Mouse (Mus musculus): ENCODE data around the gene Nmrk1. TPM values are rescaled to one million over a fixed set of nuclear protein-coding genes. Genes with fewer than 3 reads are reported as not detected.

Gene Nmrk1
- polyA plus RNA-seq, 1 experiment from 2014 or later, result 19.4 TPM

GRCm38 (mm10) chr19:18641001-18641400, 9.3 kb downstream of the Nmrk1 start:
- Histone ChIP-seq H3K36me3 (peaks cover 12% of the 10 kb centered on the region), H3K4me1 (peaks cover 8% of the 10 kb centered on the region; the same call in 1 of the 2 replicates), H3K9ac (no peak overlapping the region), H3K4me3 (no peak overlapping the region), H3K9me3 (no peaks in the 10 kb centered on the region), H3K27ac (0 out of 2 replicates have a peak overlapping the region, but pooled peaks have one; percentile 11), H3K27me3 (no peaks in the 10 kb centered on the region), H3K4me2 (no peak overlapping the region)
- whole genome bisulfite sequencing, result 38% methylated on average over 4 of the region's 4 CpGs
- no peak for ATAC-seq (ENCODE audit: insufficient number of reproducible peaks, insufficient read depth, low FRiP score, low TSS enrichment, low read depth)

GRCm38 (mm10) chr19:18643411-18643810, 11.7 kb downstream of the Nmrk1 start:
- H3K4me1 ChIP-seq, result peaks cover 8% of the 10 kb centered on the region; the same call in 1 of the 2 replicates
- peaks cover 13% of the 10 kb centered on the region for H3K36me3 ChIP-seq
- no peak overlapping the region for H3K9ac ChIP-seq
- no peak overlapping the region for H3K4me3 ChIP-seq
- no peak for ATAC-seq (ENCODE audit: insufficient number of reproducible peaks, insufficient read depth, low FRiP score, low TSS enrichment, low read depth)
- no peak overlapping the region for H3K27ac ChIP-seq
- H3K27me3 ChIP-seq, result no peaks in the 10 kb centered on the region
- 54% methylated on average over 4 of the region's 4 CpGs for WGBS
- no peak overlapping the region for H3K4me2 ChIP-seq
- H3K9me3 ChIP-seq, result no peaks in the 10 kb centered on the region

GRCm38 (mm10) chr19:18644084-18644483, 12.3 kb downstream of the Nmrk1 start:
- no peak for ATAC-seq (ENCODE audit: insufficient number of reproducible peaks, insufficient read depth, low FRiP score, low TSS enrichment, low read depth)
- no peak overlapping the region for H3K4me3 ChIP-seq
- 86% methylated on average over 6 of the region's 6 CpGs for WGBS

GRCm38 (mm10) chr19:18646397-18646796, 14.6 kb downstream of the Nmrk1 start:
- Histone ChIP-seq H3K9ac (no peak overlapping the region), H3K4me3 (no peak overlapping the region), H3K36me3 (peaks cover 13% of the 10 kb centered on the region), H3K27ac (no peak overlapping the region), H3K4me2 (no peak overlapping the region), H3K9me3 (no peaks in the 10 kb centered on the region), H3K4me1 (0 out of 2 replicates have a peak, but pooled peaks cover 3% of the 10 kb centered on the region), H3K27me3 (no peaks in the 10 kb centered on the region)
- WGBS, result 58% methylated on average over 3 of the region's 3 CpGs
- no peak for ATAC-seq (ENCODE audit: insufficient number of reproducible peaks, insufficient read depth, low FRiP score, low TSS enrichment, low read depth)

More at GRCm38 (mm10) chr19:18644084-18644483, 12.3 kb downstream of the Nmrk1 start:
- Histone ChIP-seq H3K4me2 (no peak overlapping the region), H3K9me3 (no peaks in the 10 kb centered on the region), H3K27ac (no peak overlapping the region), H3K36me3 (peaks cover 13% of the 10 kb centered on the region), H3K9ac (no peak overlapping the region), H3K4me1 (peaks cover 8% of the 10 kb centered on the region; the same call in 1 of the 2 replicates), H3K27me3 (no peaks in the 10 kb centered on the region)

- Histone ChIP-seq H3K9me3 (no peaks in the 10 kb centered on the region), H3K27me3 (no peaks in the 10 kb centered on the region), H3K4me1 (no peaks in the 10 kb centered on the region), H3K4me2 (no peak overlapping the region), H3K9ac (no peak overlapping the region), H3K36me3 (peaks cover 13% of the 10 kb centered on the region), H3K4me3 (no peak overlapping the region), H3K27ac (no peak overlapping the region)
- 74% methylated on average over 5 of the region's 5 CpGs for WGBS
- ATAC-seq (ENCODE audit: insufficient number of reproducible peaks, insufficient read depth, low FRiP score, low TSS enrichment, low read depth), result no peak
These were observed 15.2 kb downstream of the Nmrk1 start for GRCm38 (mm10) chr19:18646853-18647420.

GRCm38 (mm10) chr19:18647775-18648557, 16.2 kb downstream of the Nmrk1 start:
- Histone ChIP-seq H3K27ac (no peak overlapping the region), H3K9me3 (no peaks in the 10 kb centered on the region), H3K27me3 (no peaks in the 10 kb centered on the region), H3K36me3 (peaks cover 6% of the 10 kb centered on the region; the same call in 1 of the 2 replicates), H3K4me2 (no peak overlapping the region), H3K4me3 (no peak overlapping the region), H3K4me1 (no peaks in the 10 kb centered on the region), H3K9ac (no peak overlapping the region)
- no peak for ATAC-seq (ENCODE audit: insufficient number of reproducible peaks, insufficient read depth, low FRiP score, low TSS enrichment, low read depth)
- 75% methylated on average over 9 of the region's 9 CpGs for WGBS

- H3K27ac ChIP-seq, result no peak overlapping the region
- no peaks in the 10 kb centered on the region for H3K9me3 ChIP-seq
- no peaks in the 10 kb centered on the region for H3K27me3 ChIP-seq
- no peak overlapping the region for H3K4me3 ChIP-seq
- no peak for ATAC-seq (ENCODE audit: insufficient number of reproducible peaks, insufficient read depth, low FRiP score, low TSS enrichment, low read depth)
- 70% methylated on average over 6 of the region's 6 CpGs for WGBS
- H3K4me2 ChIP-seq, result no peak overlapping the region
- H3K36me3 ChIP-seq, result peaks cover 4% of the 10 kb centered on the region; the same call in 1 of the 2 replicates
- no peaks in the 10 kb centered on the region for H3K4me1 ChIP-seq
- no peak overlapping the region for H3K9ac ChIP-seq
These were observed 16.8 kb downstream of the Nmrk1 start for GRCm38 (mm10) chr19:18648558-18648945.

- 86% methylated on average over 4 of the region's 4 CpGs for WGBS
- Histone ChIP-seq H3K27ac (no peak overlapping the region), H3K9ac (no peak overlapping the region), H3K27me3 (no peaks in the 10 kb centered on the region), H3K36me3 (peaks cover 4% of the 10 kb centered on the region; the same call in 1 of the 2 replicates), H3K9me3 (no peaks in the 10 kb centered on the region), H3K4me1 (no peaks in the 10 kb centered on the region), H3K4me3 (no peak overlapping the region), H3K4me2 (no peak overlapping the region)
- ATAC-seq (ENCODE audit: insufficient number of reproducible peaks, insufficient read depth, low FRiP score, low TSS enrichment, low read depth), result no peak
These were observed 18.2 kb downstream of the Nmrk1 start for GRCm38 (mm10) chr19:18649955-18650354.

GRCm38 (mm10) chr19:18650473-18650872, 18.7 kb downstream of the Nmrk1 start:
- no peak for ATAC-seq (ENCODE audit: insufficient number of reproducible peaks, insufficient read depth, low FRiP score, low TSS enrichment, low read depth)
- H3K4me3 ChIP-seq, result no peak overlapping the region

GRCm38 (mm10) chr19:18652592-18652991, 20.8 kb downstream of the Nmrk1 start:
- Histone ChIP-seq H3K36me3 (no peaks in the 10 kb centered on the region), H3K4me1 (no peaks in the 10 kb centered on the region), H3K4me2 (no peak overlapping the region), H3K27me3 (no peaks in the 10 kb centered on the region), H3K9ac (no peak overlapping the region), H3K27ac (no peak overlapping the region), H3K9me3 (no peaks in the 10 kb centered on the region), H3K4me3 (no peak overlapping the region)
- 28% methylated on average over 4 of the region's 4 CpGs for WGBS
- ATAC-seq (ENCODE audit: insufficient number of reproducible peaks, insufficient read depth, low FRiP score, low TSS enrichment, low read depth), result no peak

More at GRCm38 (mm10) chr19:18650473-18650872, 18.7 kb downstream of the Nmrk1 start:
- H3K9me3 ChIP-seq, result no peaks in the 10 kb centered on the region
- peaks cover 4% of the 10 kb centered on the region; the same call in 1 of the 2 replicates for H3K36me3 ChIP-seq
- H3K27me3 ChIP-seq, result no peaks in the 10 kb centered on the region
- no peak overlapping the region for H3K9ac ChIP-seq
- no peaks in the 10 kb centered on the region for H3K4me1 ChIP-seq
- no peak overlapping the region for H3K4me2 ChIP-seq
- H3K27ac ChIP-seq, result no peak overlapping the region
- WGBS, result 77% methylated on average over 6 of the region's 6 CpGs

GRCm38 (mm10) chr19:18653058-18653457, 21.3 kb downstream of the Nmrk1 start:
- WGBS, result 73% methylated on average over 6 of the region's 6 CpGs
- ATAC-seq (ENCODE audit: insufficient number of reproducible peaks, insufficient read depth, low FRiP score, low TSS enrichment, low read depth), result no peak

GRCm38 (mm10) chr19:18654330-18654729, 22.6 kb downstream of the Nmrk1 start:
- Histone ChIP-seq H3K27ac (no peak overlapping the region), H3K27me3 (no peaks in the 10 kb centered on the region), H3K4me1 (no peaks in the 10 kb centered on the region), H3K36me3 (no peaks in the 10 kb centered on the region), H3K9me3 (no peaks in the 10 kb centered on the region), H3K4me3 (no peak overlapping the region), H3K9ac (no peak overlapping the region), H3K4me2 (no peak overlapping the region)
- 88% methylated on average over 8 of the region's 8 CpGs for whole genome bisulfite sequencing
- no peak for ATAC-seq (ENCODE audit: insufficient number of reproducible peaks, insufficient read depth, low FRiP score, low TSS enrichment, low read depth)

More at GRCm38 (mm10) chr19:18653058-18653457, 21.3 kb downstream of the Nmrk1 start:
- Histone ChIP-seq H3K9me3 (no peaks in the 10 kb centered on the region), H3K27ac (no peak overlapping the region), H3K4me2 (no peak overlapping the region), H3K36me3 (no peaks in the 10 kb centered on the region), H3K9ac (no peak overlapping the region), H3K4me1 (no peaks in the 10 kb centered on the region), H3K27me3 (no peaks in the 10 kb centered on the region), H3K4me3 (no peak overlapping the region)

Measured in embryonic facial prominence, embryonic 13.5 days (tissue).